Mouse (Mus musculus) adrenal gland, postnatal 36 days (tissue): ENCODE data around the gene Idi1. TPM values are rescaled to one million over a fixed set of nuclear protein-coding genes. Genes with fewer than 3 reads are reported as not detected.
A peak's percentile ranks its signal among the peaks of the same experiment; 100 is the strongest.
"Not testable (repeated sequence)": the region's sequence is repeated elsewhere in the genome, so short reads cannot be mapped to it uniquely, and the experiment has no call there.

ENCODE experiments used
- DNase-seq, 2 experiments: peaks; one replicate each; pipeline ENCODE4 v3.0.0; 2021; ENCODE audit warnings: mixed read lengths in 1 of 2
- long read RNA-seq, 2 experiments: library from polyadenylated mRNA; stranded (forward); transcript quantifications; one replicate each; pipeline ENCODE4 v2.0.0; 2021; ENCODE audit warnings: borderline sequencing depth in 2 of 2
- total RNA-seq, 2 experiments: library from RNA; stranded (reverse); gene quantifications; 2 replicates each; pipeline ENCODE4 v1.2.3; 2021

The Idi1 gene
- total RNA-seq, result 100 to 1,000 TPM; 113 to 187 TPM
- long read RNA-seq, experiment 1, transcript Idi1-201 (5 exons, 3,027 nt), result major isoform, 84 of 97 reads
- long read RNA-seq, experiment 1, partial matches to known transcripts, result 7 of 97 reads
- long read RNA-seq, experiment 1, other reads (novel, unspliced or antisense), result 4 of 97 reads
- long read RNA-seq, experiment 2, transcript Idi1-201 (5 exons, 3,027 nt), result major isoform, 12 of 14 reads
- long read RNA-seq, experiment 2, partial matches to known transcripts, result 0 of 14 reads
- long read RNA-seq, experiment 2, other reads (novel, unspliced or antisense), result 2 of 14 reads

DNA sequence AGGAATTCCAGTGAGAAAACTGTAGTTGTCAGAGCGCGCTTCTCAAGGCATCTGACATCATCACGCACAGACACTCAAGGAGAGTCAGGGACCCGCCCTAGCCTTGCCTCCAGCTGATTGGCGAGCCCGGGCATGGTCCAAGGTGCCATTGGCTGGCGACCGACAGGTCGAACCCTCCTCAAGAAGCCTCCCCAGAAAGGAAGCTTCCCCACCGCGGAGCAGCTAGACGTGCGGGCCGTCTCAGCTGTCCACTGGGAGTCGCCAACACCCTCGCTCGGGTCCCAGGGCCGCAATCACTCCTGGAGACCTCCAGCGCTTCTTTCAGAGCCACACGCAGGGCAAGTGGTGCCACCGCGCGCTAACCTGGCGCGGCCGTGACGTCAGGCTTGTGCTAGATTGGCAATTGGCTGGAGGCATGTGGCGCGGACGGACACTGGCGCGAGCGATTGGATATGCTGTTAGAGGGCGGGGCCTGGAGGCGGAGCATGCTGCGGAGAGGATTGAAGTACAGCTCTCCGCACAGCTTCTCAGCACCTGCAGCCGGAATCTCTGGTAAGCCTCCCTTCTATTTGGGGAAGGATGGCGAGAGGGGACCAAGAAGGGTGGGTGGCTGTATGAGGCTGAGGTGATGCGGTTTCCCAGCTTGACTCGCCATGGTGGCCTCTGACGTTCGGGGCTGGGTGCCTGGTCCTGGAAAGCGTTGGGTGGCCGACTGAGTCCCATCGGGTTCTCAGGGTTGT, at the start of gene Idi1:
Idi1 (plus strand) TSS at position 57 of the 740 bp plus-strand sequence.
- peak; percentile 96 to 97 for DNase-seq

DNA sequence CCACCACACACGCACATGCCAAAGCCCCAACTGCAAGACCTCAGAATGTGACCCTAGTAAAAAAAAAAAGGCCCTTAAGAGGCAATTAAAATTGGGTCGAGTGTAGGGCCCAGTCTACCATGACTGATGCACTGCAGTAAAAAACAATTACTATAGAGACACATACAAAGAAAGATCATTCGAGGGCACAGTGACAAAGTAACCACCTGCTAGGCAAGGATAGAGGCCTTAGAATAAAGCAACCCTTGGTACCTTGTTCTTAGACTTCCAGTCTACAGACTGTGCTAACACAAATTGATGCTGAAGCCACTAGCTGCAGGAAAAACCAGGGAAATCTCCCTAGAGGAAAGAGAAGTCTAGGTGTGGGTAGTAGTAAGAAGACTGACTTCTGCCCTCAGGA, 46.9 kb upstream of the Idi1 start:
- no peak for DNase-seq

DNA sequence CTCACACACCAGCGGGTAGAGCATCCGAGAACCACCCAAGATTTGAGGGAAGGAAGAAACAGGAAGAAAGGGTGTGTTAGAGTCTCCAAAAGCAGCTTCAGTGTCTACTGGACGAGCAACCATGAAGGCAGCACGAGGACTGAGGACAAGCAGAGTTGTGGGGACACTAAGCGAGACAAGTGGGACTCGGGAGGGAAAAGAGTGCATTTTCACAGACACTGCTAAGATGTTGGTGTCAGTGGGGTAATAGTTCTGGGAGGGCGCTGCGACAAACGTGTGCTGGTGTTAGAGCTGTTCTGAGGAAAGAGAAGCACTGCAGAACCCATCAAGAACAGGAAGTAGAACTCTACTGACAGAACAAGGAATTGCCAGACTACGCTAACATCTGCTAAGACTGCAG, 46.2 kb upstream of the Idi1 start:
- no peak for DNase-seq

DNA sequence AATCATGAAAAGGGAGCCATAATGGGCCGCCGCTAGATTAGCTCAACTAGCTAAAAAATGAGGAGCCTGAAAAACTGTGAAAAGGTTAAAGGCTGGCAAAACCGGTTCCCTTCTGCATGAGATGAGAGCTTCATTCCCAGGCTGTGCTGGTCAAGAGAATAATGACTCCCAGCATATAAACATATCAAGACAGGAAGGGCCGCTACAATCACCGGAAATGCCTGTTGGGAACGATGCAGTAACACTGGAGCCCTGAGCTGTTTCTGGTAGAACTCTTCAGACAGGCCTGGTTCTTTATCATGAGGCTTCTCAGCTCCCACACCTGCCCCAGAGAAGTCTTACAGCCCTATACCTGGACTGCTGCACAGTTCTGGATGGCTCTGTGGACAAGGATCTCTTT, 45.4 kb upstream of the Idi1 start:
- peak; percentile 20 to 32 for DNase-seq

DNA sequence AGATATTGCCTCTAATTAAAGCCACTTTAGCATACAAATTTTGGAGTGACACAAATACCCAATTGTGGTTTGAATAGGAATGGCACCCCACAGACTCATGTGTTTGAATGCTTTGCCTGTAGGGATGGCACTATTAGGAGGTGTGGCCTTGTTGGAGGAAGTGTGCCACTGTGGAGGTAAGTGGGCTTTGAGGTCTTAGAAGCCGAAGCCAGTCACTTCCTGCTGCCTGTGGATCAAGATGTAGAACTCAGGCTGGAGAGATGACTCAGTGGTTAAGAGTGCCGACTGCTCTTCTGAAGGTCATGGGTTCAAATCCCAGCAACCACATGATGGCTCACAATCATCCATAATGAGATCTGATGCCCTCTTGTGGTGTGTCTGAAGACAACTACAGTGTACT, 44.4 kb upstream of the Idi1 start:
- DNase-seq, result no peak

DNA sequence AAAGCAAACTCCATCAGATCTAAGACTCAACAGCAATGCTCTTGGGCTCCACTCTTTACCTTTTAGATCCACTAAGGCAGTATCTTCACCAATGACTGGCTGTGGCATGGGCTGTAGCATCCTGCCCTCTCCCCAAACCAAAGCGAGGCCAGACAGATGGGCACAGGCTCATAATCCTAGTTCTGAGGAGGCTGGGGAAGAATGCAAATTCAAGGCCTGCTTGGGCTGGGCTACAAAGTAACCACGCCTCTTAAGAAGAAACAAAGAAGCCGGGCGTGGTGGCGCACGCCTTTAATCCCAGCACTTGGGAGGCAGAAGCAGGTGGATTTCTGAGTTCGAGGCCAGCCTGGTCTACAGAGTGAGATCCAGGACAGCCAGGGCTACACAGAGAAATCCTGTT, 43.5 kb upstream of the Idi1 start:
- not testable (repeated sequence) for DNase-seq

DNA sequence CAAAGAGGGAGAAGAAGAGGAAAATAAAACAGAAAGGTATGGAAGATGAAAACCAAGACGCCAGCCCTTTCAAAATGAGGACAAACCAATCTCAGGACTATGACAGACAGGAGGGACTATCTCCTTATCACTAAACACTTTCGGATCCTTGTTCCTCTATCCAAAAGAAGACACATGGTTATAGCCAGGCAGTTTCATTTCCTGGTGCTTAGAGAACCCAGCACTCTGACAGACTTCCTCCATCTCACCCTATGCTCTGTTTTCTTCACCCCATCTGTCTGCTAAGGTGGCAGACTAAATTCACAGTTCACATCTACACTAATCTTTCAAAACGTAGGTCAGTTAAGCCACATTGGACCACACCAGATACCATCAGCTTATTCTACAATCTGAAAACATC, 43.0 kb upstream of the Idi1 start:
- no peak for DNase-seq

DNA sequence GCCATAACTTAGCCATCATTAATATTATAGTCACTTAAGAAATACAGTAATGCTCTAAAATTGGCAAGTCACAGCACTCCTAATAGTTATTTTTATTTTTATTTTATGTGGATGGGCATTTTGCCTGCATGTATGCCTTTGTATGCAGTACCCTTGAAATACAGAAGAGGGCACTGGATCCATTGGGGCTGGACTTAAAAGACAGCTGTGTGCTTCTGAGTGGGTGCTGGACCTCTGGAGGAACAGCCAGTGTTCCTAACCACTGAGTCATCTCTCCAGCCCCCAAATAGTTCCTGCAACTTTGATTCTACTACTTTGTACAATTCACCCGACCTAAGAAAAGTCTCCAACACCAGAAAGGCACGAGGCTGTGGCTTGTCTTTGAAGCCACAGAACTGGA, 37.6 kb upstream of the Idi1 start:
- DNase-seq, result peak in 1 of 2 experiments; percentile 44

DNA sequence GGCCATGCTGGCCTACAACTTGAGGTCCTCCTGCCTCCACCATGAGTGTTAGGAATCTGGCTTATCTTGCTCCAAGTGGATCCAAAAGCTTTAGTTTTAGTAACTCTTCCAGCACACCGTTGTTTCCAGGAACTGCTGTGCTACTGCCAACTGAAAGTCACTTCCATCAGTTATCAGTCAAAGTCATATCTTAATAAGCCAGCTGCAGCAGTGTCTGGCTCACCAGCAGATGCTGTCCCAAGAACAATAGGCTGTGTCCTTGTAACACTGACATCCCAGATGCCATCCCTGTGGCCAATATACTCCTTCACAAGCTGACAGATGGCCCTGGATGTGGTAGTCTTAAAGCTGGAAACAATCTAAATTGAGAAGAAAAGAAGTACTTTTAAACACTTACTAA, 36.0 kb upstream of the Idi1 start:
- DNase-seq, result no peak

DNA sequence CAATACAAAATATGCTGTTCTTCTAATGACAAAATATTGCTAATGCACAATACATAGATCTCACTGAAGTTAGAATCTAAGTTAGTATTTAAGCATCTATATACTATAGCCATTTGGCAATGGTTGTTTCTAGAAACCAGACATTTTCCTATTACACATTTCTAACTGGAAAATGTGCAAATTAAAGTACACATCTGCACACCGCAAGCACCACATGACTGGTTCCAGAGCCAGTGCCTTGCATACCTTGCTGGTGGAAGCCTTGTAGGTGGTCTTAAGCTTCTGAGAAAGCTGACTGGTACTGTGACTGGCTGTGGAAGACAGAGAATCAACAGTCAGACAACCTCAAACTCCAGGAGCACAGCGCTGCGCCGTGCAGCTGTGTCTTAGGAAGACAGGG, 31.9 kb upstream of the Idi1 start:
- no peak for DNase-seq

DNA sequence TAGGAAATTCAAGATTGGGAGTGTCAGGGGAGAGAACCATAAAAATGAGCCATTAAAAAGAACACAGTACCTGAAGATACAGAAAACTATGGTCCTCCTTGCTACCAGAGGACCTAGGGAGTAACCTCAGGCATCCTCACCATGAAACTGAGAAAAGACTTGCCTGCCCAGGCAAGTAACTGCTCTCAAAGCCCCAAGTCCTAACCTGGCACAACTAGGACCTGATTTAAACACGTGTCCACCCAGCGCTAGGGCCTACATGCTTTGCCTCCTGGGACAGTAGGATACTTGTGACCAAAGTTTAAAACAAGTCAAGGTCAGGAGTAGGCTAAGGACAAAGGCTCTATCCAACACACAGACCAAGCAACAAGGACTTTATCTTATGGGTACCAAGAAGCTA, 30.5 kb upstream of the Idi1 start:
- no peak for DNase-seq

DNA sequence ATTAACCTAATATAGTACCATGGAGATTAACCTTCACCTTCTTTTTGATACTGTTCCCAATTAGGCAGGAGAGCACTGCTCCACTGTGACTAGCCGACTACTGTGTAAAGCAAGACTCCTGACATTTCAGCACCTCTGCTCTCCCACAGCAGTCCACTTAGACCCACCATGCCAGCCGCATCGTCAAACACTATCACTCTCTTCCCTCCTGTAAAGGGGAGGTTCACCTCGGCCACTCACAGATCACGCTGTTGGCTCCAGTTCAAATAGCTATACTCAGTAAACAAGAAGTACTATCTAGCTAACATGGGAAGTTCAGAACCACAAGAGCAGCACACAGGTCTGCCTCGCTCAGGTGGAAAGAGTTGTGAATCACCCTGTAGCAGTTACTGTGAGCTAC, 26.8 kb upstream of the Idi1 start:
- no peak for DNase-seq

DNA sequence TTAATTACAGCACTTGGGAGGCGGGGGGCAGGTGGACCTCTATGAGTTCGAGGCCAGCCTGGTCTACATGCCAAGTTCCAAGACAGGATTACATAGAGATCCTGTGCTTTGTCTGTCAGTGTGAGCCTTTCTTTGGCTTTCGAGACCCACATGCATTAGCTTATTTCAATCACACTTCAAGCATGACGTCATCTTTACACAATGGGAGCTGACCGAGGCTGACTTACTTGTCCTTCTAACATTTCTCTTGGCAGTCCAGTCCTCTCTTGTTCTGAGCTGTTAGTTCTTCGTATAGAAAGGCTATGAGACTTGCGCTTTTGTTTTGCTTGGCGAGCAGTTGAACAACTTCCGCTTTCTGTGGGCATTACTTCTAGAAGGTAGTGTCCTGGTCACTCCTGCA, 24.4 kb upstream of the Idi1 start:
- DNase-seq, result no peak

DNA sequence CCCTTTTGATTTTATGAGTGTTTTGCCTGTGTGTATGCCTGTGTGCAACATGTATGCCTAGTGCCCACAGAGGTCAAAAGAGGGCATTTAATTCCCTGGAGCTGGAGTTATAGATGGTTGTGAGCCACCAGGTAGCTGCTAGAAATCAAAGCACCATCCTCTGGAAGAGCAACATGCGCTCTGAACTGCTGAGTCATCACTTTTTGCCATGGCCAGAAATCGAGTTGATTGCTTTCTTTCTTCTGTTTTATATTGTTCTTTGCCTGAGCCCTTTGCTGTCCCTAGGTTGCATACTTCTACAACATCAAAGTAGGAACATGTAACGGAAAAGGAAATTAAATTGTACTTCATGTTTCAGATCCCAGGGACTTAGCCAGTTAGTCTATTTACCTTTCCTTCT, 20.3 kb upstream of the Idi1 start:
- DNase-seq, result no peak

DNA sequence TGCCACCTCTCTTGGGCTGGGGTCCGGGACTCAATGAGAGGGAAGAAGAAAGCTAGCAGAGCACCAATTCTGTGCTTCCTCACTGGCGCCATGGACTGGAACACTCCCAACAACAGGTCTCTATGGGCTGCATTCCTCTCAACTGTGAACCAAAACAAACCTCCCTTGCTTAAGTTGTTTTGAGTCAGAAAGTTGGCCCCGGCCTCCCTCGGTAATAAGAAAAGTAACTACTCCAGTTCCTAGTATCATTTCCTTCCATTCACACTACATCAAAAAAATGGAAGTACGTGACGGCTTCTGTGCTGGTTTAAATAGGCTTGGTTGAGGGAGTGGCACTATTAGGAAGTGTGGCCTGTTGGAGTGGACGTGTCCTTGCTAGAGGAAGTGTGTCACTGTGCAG, 18.7 kb upstream of the Idi1 start:
- DNase-seq, result peak; percentile 6 to 38

DNA sequence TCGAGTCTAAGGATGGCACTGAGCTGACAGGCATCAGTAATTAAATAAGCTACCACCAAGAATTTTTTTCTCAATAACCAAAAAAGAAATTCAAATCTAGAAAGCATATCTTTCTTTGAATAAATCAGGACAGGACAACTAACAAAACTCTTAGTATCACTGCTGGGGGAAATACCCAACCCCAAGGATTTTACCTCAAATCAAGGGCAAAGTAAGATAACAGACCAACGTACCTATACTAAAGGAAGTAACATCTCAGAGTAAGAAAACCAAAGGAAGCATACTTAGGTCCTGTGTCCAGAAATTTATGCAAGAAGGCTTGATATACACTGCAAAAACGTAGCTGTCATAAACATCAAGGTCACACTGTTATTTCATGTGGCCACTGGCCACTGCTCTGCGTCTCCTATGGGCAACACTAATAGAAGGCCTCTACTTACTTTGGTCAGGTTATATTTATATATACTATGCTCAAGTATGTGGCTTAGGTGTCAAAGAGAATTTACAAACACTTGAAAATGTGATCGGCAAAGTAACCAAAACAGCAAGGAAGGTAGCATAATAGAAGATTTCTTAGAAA, 15.6 kb upstream of the Idi1 start:
- DNase-seq, result no peak

DNA sequence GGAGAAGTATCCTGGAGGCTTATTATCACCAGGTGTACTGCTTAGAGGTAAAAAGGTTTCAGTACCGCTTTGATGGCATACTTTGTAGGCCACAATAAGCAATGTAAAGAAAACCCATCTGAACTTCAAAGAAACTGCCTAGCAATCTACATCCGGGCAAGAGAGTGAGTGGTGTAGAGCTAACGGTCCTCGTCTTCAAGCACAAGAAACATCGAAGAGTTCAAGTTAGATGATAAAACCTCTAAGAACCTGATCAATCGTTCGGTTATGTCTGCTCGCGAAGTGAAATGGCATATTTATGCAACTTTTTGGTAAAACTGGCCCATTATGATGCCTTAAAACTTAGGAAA, 15.2 kb upstream of the Idi1 start:
- no peak for DNase-seq

DNA sequence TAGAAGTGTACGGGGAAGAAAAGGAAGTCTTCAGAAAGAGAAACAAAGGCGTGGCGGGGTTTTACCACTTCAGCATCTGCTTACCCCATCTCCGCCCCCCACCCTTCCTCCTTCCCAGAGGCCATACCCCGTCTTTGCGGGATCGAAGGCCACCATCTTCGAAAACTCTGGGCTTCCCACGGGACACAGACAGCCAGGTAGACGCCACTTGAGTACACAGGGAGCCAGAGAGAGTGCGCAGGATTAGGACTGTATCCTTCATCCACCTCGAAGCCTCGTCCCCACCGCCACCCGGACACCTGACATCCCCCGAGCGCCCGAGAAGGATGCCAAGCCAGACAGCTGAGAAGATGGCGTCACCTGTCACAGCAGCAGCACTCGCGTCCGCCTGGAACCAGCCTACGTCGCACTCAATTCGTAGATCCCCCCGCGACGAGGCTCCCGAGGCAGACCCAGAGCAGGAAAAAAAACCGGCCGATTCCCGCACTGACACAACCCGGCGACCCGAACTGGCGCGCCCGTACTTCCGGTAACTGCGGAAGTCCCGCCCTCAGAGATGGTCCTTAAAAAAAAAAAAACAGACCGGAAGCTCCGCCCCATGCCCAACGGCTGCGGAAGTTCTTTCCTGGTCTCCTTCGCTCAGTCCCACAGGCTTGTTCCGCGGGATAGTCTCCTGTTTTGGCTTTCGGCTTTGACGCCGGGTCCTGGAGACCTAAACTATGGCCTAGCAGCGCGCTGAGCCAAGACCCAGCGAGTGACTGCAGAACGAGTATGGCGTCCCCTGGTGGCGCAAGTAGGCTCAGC, 14.6 kb upstream of the Idi1 start:
- peak; percentile 89 to 91 for DNase-seq

DNA sequence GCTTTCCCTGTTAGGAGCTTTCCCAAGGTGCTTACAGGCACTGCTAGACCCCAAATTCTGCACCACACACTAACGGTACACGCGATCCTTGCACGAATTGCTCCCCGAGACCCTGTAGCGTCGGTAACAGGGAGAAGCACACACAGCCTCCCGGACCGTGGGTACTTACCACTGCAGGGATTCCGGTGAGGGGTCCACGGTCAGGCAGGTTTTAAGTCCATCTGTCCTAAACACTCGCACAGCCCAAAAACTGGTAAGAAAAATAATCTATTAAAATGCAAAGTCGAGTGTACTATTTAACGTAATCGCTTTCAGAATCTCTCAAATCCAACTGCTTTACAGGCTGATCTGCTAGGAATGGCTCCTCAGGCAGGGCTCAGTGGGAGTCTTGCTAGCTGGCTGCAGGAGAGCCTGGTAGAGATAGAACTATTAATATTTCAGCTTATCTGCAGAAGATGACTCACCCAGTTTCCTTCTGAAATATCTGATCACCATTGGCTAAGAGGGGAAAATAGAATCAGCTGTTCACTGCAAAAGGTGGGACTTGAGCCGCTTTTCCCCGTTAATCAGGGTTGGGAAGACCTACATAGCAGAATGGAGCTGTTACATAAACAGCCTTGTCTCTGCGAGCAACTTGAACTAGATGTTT, 13.9 kb upstream of the Idi1 start, which contains the start of gene Wdr37:
Wdr37 (minus strand) TSS at position 596 of the 649 bp plus-strand sequence.
- peak; percentile 43 to 59 for DNase-seq

DNA sequence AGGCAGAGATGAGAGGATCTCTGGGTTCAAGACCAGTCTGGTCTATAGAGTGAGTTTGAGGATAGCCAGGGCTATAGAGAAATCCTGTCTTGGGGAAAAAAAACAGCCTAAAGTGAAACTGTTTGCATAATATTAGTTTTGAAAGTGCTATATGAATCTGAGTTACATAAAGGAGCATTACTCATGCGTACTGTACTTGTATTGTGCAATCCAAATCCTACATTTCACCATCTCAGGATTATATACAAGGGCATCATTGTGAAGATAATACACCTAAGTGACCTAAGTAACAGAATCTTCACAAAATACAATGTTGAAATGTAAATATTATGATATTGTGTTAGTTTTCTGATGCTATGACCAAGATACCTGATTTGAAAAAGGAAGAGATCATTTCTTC, 11.5 kb upstream of the Idi1 start:
- DNase-seq, result no peak

DNA sequence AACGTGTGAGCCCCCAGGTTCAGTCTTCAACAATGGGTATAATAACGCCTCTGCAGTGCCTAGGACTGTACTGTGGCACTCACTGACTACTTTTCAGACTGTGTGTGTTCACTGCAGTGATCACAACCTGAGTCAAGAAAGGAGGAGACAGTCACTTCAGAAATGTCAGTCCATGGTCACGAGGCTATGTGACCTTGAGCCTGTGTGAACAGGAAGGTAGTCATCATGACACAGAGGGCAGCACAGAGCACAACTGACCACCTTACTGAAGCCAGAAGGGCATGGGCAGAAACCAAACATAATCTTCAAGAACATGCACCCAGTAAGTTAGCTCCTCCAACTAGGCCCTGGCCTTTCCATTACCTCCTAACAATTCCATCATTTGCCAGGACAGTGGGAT, 3.7 kb upstream of the Idi1 start:
- DNase-seq, result peak; percentile 48 to 50

DNA sequence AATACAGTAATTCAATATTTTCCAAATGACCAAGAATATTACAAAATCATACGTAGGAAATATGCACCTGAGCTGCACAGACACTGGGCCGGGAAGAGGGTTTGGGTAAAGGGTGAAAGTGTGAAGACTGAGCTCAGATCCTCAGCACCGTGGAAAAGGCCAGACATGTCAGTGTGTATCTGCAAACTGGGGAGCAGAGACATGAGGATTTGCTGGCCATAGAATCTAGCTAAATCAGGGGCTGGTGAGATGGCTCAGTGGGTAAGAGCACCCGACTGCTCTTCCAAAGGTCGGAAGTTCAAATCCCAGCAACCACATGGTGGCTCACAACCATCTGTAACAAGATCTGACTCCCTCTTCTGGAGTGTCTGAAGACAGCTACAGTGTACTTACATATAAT, 1.4 kb upstream of the Idi1 start:
- DNase-seq, result not testable (repeated sequence)
